Mouse (Mus musculus) thymus, adult 2 months (tissue): Measurements from ENCODE around the gene Rcc2.

ENCODE experiments used
- CTCF ChIP-seq: fragments of 200-500 bp; IDR thresholded peaks from 2 replicates; pipeline ENCODE4 v1.5.1; 2012; ENCODE audit warnings: mild to moderate bottlenecking, control low read depth, low read length, moderate library complexity, borderline replicate concordance; ENCODE audit not compliant: control insufficient read depth, poor library complexity, insufficient read depth; ENCODE audit errors: extremely low read depth
- POLR2A ChIP-seq: fragments of 200-500 bp; IDR thresholded peaks from 2 replicates; pipeline ENCODE4 v1.6.1; 2012; ENCODE audit warnings: mild to moderate bottlenecking, low read length, control low read depth, moderate library complexity; ENCODE audit not compliant: control insufficient read depth, poor library complexity, insufficient read depth; ENCODE audit errors: extremely low read depth

DNA sequence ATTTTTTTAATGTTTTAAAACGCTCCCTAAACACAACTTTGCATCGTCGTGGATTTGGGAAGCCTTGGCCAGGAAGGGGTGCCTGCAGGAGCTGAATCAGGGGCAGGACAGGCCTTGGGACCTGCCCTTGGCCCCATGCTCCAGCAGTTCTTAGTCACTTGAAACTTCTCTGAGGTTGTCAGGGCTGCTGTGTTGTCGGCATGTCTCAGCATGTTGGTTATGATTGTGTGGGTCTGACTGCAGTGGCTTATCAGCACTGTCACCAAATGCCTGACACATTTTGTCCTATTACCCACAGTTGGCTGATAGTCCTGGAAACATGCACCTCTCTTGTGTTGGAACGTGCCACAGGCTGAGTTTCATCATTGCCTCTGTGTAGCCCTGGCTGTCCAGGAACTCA, 19.8 kb downstream of the Rcc2 start:
- TF ChIP-seq CTCF (no peak), POLR2A (no peak)
